Mouse (Mus musculus): Measurements from ENCODE around the gene Cct5.

Gene Cct5

DNA sequence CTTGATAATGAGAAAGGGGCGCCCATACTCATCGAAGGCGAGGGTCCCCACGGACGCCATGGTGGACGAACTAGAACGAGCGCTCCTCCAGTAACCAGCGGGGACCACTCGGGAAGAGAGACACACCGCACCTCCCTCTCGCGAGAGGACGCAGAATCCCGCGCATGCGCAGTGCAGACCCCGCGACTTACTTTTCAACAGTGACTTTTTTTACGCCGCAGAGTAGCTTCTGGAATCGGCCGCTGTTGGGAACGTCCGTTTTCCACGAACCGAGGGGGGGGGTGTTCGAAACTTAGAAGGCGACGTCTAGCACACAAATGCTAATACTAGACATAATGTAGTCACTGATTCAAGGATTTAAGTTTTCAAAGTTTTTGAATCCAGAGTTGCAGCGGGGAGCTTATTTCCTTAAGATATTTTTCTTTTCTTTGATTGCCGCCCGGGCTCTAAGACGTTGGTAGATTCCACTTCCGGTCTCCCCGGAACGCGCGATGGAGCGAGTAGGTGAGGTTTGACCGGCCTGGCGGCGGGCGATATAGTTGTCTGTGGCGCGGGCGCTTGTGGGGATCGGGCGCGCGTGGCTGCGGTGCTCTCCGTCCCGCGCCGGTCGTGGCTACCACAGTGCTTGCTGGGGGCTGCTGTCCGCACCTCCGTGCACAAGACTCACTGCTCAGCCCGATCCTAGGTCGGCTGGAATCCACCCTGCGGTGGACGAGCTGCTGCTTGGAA is at the start of gene Cct5, which contains the start of gene Fam173b:
Gene Cct5, minus strand, starts transcription at position 159 of the 729 bp plus-strand sequence.
Gene Fam173b, plus strand, starts transcription at position 207 of the 729 bp plus-strand sequence.
- TF ChIP-seq GATA4 (IDR thresholded peaks at IDR 0.05; ENCODE audit: insufficient replicate concordance, low read length), result no peak; the same call in 1 of the 2 replicates

DNA sequence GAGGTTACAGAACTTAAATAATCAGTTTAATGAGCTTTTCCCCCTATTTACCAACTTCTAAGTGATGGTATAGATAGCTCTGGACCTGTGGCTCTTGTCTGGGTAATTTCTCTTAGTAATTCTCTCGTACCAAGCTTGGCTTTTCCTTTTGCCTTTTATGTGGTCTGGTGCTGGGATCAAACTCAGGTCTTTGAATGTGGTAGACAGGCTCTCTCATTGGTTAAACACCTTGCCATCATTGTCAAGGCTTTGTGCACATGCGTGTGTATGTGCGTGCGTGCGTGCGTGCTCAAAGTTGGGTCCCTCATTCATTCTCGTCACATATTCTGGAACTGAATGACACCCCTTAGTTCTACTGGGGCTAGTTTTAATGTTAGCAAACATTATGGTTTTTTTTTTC is 49.2 kb upstream of the Cct5 start:
- no peak for TF ChIP-seq GATA4 (IDR thresholded peaks at IDR 0.05; ENCODE audit: insufficient replicate concordance, low read length)

DNA sequence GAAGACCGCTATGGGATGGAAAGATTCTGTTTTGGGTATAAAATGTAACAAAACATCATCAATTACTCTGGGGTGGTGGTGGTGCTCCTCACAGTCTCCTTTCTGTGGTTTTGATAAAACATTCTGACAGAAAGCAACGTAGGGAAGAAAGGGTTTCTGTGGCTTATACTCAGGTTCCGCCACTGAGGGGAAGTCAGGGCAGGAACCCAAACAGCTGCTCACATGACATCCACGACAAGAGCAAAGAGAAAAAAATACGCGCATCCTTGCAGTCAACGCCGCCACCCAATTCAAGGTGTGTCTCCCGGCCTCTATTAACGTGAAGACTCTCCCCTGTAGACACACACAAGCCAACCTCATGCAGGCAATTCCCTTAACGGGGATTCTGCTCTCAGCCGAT is 48.1 kb upstream of the Cct5 start:
- TF ChIP-seq GATA4 (IDR thresholded peaks at IDR 0.05; ENCODE audit: insufficient replicate concordance, low read length), result no peak

DNA sequence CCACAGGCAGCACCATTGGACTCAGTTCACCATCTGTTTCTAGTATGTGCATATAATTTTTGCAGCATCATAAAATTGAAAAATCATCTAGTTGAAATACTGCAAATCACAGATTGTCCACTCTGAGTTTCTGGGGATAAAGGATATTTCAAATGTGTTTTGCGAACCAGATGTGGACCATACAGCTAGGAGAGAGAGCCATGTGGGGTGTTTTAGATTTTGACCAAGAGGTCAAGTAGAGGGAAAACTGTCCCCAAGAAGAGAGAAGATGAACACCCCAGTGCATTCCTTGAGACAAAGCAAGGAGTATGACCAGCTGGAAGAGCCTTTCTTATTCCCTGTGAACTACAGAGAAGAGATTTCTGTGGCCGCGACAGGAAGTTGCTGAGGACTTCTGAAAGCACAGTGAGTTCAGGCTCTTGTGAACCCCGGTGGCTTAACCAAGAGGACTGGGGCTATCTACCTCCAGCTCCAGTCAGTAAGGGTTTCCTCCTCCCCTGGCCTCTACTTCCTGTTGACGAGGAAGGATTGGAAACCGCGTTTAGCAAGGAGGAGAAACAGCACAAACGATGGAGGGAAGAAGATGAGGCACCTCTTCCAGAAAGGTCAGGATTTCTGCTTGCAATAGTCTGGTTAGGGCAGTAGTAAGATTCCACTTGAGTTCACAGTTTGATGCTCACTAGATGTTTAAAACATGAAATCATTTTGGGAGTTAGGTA is 46.4 kb upstream of the Cct5 start:
- TF ChIP-seq GATA4 (IDR thresholded peaks at IDR 0.05; ENCODE audit: insufficient replicate concordance, low read length), result no peak

DNA sequence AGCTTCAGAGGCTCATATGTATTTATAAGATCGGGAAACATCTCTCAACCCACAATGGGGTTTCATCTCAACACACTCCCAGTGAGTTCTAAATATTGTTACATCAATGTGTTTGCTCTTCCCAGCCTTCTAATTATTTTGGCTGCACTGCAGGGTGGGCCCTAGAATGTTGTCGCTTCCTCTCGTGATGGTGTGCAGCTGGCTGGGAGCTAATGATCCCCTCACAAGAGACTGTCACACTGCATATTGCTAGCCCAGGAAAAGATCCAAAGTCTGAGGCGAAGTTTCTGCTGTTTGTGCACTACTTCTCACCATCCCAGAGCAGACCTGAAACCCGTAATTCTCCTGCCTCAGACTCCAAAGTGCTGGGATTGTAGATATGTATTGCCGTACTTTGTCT is 45.6 kb upstream of the Cct5 start:
- TF ChIP-seq GATA4 (IDR thresholded peaks at IDR 0.05; ENCODE audit: insufficient replicate concordance, low read length), result no peak

DNA sequence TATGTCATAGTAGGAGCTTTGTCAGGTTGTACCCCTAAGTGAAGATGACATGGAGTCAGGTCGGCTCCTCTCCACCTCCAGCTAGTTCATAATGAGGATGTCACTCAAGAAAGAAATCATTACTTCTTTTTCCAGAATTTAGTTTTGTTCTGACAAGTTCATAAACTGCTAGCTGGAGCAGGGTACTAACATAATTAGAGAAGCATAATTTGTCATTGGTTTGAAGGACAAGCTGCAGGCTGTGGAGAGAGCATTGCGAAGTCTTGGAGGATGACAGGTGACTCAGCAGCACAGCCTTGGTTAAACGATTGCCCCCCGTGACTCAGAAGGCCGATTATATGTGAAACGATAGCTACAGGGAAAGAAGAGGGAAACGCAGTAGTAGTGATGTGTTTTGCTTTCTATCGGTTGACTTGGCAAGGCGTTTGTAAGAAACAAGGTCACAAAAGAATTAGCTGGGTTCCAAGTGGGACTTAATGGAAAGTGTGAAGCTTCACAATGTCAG is 34.5 kb upstream of the Cct5 start:
- TF ChIP-seq GATA4 (IDR thresholded peaks at IDR 0.05; ENCODE audit: insufficient replicate concordance, low read length), result no peak

DNA sequence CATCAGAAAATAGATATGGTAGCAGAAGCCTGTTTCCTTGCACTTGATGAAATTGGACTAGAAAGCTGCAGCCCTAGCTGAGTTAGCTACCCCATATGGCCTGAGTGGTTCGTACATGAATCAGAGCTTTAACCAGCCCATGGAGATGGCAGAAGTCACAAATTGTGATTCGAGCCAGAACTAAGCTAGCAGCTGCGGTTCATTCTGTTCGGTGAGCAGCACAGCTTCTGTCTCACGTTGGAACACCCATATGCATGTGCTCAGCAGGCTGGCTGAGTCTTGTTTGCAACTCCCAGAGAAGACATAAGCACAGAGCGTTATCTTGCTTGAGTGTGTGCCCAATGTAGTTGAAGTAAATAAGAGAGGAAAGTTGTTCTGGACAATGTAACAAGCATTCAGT is 33.0 kb upstream of the Cct5 start:
- no peak for TF ChIP-seq GATA4 (IDR thresholded peaks at IDR 0.05; ENCODE audit: insufficient replicate concordance, low read length)

DNA sequence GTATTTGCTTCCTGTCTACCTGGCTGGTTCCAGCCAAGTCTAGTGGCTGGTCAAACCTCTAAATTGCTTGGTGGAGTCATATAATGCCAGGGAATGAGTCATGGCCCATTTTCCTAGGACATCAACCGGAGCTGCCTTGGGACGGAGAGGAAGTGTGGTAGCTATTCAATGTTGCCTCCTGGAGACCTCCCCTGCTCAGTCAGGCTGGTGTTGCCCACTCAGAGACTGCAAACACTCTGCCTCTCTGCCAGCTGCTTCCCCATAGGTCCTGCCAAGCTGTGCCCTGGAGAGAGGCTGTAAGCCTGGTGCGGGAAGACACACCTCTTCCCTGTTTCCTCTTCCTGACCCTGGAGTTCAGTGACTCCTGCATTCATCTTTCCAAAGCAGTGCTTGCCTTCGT is 30.9 kb upstream of the Cct5 start:
- no peak for TF ChIP-seq GATA4 (IDR thresholded peaks at IDR 0.05; ENCODE audit: insufficient replicate concordance, low read length)

DNA sequence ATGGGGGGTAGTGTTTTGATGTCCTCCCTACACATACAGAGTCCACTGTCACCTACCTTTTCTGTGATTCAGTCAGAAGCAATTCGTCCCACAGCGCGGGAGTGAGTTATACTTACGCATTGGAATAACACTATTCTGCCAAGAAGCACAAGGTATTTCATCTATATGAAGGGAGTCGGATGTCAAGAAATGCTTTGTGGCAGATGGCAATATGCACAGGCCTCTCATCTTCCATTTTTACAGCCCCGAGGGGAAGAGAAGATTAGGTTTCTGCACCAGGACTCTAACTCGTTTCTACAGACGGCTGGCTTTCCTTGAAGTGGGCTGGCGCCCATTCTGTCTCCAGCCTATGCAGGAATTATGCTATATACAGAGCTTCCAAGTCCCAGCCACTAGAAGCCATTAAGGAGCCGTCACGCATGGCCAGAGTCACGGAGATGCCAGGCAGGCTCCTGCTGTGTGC is 29.8 kb upstream of the Cct5 start:
- TF ChIP-seq GATA4 (IDR thresholded peaks at IDR 0.05; ENCODE audit: insufficient replicate concordance, low read length), result no peak

DNA sequence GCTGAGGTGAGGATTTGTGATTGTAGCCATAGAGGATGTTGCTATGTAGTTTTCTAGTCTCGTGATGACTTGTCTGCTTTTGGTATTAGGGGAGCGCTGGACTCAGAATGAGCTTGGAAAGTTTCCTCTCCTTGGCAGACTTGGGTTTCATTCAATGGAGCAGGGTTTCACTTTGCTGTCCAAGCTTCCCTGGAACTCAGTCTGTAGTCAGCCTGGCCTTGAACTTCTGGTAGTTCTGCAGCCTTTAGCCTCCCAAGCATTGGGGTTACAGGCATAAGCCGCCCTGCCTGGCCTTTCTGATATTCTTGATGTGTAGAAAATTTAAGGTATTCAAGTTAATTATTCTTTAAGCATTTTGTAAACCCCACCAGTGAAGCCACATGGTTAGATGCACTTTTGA is 28.0 kb upstream of the Cct5 start:
- no peak for TF ChIP-seq GATA4 (IDR thresholded peaks at IDR 0.05; ENCODE audit: insufficient replicate concordance, low read length)

DNA sequence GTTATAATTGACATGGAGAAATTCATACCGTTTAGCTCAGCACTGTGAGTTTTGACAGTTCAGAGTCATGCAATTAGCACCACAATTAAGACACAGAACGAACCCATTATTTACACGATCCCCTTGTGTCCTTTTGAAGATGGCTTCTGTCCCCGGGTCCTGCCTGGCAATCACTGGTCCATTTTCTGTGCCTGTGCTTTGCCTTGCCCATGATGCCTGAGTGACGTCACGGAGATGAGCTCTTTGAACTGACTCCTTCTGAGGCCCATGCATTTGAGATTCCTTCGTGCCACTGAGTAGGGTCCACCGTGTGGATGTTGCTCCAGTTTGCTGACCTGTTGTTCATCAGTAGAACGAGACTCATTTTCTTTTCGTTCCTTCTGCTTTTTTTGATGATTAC is 26.6 kb upstream of the Cct5 start:
- no peak for TF ChIP-seq GATA4 (IDR thresholded peaks at IDR 0.05; ENCODE audit: insufficient replicate concordance, low read length)

DNA sequence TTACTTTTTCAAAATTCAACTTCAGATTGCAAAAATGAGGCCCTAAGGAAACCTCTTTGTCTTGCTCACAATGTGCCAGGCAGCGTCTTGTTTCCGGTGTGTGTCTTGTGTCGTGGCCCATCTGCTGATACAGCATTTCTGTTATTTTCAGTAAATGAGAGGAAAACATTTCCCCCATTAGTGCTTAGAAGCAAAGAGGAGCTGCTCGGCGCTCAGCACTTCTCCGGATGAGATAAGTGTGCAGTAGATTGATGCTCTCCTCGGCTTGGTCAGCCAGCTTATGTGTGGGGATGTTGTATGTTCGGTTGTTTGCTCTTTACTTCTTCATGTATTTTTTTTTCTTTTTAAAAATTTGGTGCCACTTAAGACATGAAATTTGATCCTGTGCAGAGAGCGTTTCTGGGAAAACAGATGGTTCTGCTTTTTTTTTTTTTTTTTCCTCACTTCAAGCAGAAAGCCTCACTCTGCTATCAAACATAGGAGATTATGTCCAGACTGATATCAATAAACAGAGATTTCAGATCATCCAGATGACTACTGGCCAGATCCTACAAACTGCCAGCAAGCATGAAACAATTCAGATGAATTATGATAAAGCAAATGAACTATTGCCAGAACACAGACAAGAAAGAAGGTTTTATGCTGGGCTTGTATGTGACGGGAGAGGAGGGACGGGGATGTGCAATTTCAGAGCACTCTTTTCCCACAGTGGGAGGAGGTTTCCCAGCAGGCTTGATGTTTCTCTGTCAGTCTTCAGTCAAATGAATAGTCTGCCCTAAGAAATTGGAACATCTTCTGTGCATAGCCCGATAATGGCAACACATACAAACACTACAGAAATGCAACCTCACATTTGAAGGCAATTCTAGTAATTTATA is 25.9 kb upstream of the Cct5 start:
- TF ChIP-seq GATA4 (IDR thresholded peaks at IDR 0.05; ENCODE audit: insufficient replicate concordance, low read length), result no peak

DNA sequence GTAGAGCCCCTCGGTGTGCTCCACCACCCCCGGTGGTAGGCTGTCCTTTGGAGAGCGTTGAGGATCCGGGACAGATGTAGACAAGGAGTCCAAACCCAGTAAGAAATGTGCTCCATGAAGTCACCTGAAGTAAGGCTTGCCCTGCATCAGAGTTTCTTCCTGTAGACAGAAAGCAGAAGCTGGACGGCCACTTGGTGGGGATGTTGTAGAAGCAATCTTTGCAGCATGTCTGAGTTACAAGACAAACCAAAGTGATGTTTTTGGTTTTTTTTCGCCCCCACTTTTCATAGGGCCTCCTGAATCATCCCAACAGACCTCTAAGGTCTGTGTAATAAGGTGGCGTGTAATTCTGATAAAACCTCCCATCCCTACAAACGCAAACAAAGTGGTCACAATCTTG is 17.9 kb upstream of the Cct5 start:
- TF ChIP-seq GATA4 (IDR thresholded peaks at IDR 0.05; ENCODE audit: insufficient replicate concordance, low read length), result no peak

DNA sequence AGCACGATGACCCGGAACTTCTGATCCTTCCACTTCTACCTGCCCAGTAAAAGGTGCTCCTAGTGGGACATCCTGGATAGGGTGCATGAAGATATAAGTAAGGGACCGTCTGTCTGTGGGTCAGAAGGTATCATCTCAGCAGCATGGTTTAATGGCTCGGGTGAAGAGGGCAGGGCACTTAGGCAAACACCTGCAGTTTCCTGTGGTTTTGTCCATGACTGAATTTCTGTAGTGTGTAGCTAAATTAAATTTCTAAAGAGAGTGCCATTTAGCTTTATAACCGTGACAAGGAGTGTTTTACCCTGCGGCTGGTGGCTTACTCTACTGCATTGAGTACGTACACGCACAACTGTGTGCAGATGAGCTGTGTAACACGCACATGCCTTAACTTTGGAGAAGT is 15.7 kb upstream of the Cct5 start:
- no peak for TF ChIP-seq GATA4 (IDR thresholded peaks at IDR 0.05; ENCODE audit: insufficient replicate concordance, low read length)

DNA sequence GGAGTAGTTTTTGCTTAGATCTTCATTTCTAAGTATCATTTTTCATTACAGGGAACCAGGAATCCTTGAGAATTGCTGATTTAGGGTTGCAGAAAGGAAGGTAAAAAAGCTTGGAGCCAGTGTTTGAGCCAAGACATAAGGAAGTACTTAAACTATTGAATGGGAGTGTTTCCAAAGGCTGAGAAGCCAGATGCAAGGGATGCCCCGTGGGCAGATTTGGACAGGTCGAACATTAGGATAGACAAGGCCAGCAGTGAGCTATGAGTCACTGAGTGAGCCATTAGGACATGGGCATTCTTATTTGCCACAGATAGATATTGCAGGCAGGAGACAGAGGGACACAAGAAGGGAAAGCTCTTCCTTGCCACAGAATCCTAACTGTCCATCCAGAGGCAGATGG is 13.1 kb upstream of the Cct5 start:
- TF ChIP-seq GATA4 (IDR thresholded peaks at IDR 0.05; ENCODE audit: insufficient replicate concordance, low read length), result no peak
